Mouse (Mus musculus) kidney, adult 9 months (tissue): ENCODE data around the gene Adamts3.

Experiments
- DNase-seq: peaks from one replicate; pipeline ENCODE4 v3.0.0; 2022

Gene Adamts3

GRCm38 (mm10) chr5:89814552-89814951 lies 68.6 kb downstream of the Adamts3 start:
- DNase-seq = no peak

DNA sequence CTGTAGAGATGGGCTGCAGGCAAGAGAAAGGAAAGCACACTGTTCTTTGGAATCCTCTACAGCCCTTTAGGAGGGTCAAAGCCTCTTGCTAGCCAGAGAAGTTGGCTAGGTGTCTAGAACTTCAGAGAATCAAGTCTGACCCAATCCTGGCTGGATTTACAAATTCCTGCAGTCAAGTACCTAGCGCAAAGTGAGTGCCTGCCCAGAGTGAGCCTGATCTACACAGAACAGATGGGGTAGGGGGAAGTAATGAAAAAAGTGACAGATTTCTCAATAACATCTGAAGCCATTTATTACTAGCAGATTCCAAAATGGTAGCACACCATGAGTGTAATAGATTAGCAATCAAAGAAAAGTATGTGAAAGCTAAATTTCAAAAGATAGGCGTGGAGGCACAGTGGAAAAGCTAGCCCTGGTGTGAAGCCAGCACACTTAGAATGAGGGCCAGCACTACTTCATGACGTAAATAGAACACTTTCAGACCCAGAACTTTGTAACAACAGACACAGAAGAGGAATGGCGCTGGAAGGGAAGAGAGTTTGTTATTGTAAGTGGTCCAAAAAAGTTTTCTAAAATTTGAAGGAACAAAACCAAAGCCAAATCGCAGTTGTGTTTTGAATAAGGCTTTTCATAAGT lies 82.8 kb downstream of the Adamts3 start:
- DNase-seq = no peak

DNA sequence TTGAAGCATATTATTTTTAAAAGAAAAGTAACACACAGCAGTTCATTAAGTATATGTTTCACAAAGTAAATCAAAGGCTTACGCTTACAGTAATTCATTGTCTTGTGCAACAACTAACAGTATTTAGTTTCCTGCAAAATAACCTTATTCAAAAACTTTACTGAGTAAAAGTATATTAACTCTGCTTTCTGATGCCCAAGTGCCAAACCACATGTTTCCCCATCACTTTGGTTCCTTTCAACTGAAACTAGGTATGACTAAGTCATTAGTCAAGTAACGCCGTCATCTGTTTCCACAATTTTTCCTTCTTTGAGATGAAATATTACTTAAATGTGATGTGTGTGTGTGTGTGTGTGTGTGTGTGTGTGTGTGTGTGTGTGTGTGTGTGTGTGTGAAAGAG lies 89.4 kb downstream of the Adamts3 start:
- no peak for DNase-seq

DNA sequence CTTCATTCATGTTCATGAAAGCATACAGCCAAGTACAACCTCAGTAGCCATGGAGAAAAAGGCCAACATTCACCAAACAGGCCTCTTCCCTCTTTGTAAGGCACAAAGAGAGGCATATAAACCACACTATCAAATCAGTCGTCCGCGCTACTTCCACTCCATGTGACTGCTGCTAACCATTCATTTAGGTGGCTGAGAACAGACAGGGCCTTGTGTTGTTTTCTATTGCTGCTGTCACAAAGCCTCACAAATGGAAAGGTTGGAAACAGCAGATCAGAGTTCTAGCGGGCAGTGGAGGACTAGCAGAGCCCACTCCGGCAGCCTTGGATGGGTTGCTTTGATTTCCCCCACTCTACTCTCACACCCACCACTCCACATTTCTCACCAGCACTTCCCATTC lies 98.5 kb downstream of the Adamts3 start:
- DNase-seq = no peak

- DNase-seq = no peak
These were observed 103.3 kb downstream of the Adamts3 start for GRCm38 (mm10) chr5:89779823-89780222.

- peak; percentile 7 for DNase-seq
These were observed 104.5 kb downstream of the Adamts3 start for GRCm38 (mm10) chr5:89778610-89779009.

- DNase-seq = no peak
These were observed 105.7 kb downstream of the Adamts3 start for GRCm38 (mm10) chr5:89777411-89777810.

DNA sequence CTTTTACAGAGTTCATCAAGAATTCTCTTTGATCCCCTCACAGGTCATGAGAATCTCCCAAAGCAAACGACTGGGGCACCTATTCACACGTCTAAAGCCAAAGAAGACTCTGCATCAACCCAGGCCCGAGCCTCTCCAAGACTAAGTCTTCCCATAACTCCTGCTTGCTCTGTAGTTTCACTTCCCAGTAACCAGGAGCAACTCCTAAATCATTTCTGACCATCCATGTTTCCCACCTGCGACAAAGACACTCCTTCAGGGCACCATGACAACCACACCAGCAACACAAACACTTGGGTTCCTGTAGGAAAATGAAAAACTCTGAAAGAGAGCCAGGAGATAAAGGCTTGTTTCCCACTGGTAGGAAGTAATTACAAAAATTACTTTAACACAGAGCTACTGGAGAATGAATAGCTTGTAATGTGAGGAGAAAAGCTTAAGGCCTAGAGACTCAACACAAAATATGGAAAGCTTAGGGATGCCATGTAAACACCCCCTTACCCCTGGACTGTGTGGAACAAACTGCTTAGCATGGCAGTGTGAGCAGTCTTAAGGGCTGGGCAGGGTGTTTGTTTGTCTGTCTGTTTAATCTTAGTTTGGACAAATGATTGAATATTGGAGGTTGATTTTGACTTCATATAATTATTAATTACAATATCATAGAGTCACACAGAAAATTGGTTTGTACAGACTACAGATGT lies 112.3 kb downstream of the Adamts3 start:
- DNase-seq = no peak

DNA sequence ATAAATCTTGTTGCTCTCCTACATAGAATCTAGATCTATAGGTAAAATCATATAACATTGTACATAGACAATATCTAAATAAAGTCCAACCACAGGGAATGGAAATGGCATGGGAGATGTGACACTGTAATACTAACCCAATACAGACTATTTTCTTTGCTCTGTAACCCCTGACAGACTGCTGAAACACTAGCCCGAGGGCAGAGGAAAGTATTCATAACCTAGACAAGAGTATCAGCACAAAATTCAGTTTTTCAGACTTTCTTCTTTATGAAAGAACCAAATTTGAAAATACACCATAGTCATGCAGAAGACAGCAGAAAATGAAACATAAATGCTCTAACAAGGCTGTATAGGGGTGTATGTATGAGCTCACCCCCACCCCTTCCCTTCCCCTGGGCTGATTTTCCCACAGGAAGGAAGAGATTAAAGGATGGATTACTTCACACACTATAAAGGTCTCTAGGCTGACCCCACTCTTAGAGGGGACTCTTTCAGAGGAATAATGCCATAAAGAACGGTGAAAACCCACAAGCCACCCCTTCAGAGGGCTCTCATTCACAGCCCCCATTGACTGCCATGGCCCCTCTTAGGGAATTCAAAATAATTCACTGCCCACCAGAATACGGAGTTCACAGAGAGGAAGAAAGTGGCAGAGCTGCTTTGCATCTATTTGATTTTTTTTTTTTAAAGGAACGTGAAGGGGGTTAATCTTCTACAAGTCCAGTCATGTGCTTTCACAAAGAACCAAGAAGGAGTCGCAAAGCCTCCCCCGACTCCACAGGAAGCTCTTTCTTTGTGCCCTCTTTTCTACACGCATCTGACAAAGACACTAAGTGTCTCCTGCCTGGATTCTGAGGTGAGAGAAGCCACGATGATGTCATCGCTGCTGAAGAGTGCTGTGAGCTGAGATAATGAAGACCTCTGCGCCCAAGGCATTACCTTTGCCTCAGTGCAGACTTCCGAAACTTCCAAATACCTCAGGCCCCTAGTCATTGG lies 119.6 kb downstream of the Adamts3 start:
- DNase-seq = no peak

DNA sequence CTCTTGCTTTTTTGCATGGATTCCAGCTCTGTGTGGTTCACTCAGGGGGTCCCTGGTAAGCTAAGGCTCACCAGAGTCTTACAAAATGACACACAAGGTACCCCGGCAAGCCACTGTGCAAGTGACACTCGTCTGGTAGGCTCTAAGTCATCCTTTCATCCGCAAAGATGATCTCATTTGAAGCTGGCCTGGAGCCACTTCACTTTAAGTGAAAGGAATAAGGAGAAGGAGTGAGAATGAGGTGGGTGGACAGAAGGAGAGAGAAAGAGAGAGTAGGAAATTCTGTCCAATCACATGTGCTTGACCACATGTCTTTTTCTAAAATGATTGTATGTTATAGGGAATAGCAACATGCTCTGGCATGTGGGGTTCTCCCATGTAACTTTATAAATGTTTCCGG lies 122.8 kb downstream of the Adamts3 start:
- no peak for DNase-seq

DNA sequence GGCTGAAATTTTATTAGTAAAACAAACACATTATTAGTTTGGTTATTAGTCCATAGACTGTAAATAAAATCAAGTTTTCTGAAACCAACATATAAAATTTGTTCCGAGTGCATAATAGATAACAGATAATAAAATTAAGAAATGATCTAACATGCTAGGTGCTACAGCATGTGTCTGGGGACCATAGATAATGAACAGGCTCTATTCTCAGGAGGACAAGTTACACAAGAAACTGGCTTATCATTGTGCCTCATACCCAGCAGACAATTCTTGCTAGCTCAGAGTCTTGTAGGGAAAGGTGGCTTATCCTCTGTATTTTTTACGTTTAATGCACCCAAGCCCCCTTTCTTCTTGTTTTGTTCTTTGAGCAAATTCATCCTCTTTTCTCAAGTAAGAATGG lies 131.3 kb downstream of the Adamts3 start:
- DNase-seq = no peak

DNA sequence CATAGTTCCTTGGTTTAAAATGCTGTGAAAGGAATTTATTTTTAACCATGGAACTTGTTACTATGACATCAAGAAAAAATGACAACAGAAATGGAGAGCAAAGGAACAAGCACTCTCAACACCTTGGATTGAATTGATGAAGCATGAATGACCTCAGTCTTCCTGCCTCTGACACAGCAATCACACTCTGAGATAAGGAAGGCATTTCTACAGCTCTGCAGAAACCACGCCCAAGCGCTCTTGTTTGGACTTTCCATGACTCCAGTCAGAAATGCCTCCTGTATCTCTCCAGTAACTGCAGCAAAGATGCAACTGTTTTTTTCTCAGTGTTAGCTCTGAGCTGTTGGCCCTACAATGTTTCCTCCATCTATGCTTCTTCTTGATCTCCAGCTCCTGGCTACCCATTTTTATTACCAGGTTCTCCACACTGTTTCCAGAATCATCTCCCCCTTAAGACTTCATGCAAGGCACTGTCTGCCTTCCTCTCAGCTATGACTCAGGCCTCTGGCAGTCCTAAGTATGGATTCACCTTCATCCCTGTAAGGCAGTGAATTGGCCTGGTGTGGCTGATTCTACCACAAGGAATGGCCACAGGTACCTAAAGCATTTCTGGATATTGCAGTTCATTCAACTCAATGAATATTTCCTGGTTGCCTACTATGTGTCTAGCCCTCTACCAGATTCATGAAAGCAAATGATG lies 134.8 kb downstream of the Adamts3 start:
- no peak for DNase-seq

DNA sequence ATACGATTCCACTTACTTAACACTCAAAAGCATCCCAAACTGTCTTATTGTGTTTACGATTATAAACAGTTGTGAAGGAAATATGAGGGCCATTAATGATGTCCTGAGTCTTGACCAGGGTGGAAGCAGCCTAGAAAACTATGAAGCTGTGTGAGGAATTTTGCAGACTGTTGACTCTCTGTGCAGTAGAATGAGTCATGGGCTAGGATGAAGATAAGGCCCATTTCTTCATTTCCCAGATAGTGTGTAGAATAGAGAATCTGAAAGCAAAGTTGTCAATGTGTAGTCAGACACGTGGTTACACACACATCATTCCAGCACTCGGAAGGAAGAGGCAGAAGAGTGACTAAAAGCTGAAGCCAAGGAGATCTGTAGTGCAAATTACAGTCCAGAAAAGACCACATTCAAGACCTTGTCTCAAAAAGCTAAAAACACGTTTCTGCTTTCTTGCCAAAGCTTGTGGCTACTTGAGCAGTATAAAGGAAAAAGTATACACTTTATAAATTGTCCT lies 135.9 kb downstream of the Adamts3 start:
- DNase-seq = no peak

GRCm38 (mm10) chr5:89745112-89745511 lies 138.0 kb downstream of the Adamts3 start:
- DNase-seq = no peak

DNA sequence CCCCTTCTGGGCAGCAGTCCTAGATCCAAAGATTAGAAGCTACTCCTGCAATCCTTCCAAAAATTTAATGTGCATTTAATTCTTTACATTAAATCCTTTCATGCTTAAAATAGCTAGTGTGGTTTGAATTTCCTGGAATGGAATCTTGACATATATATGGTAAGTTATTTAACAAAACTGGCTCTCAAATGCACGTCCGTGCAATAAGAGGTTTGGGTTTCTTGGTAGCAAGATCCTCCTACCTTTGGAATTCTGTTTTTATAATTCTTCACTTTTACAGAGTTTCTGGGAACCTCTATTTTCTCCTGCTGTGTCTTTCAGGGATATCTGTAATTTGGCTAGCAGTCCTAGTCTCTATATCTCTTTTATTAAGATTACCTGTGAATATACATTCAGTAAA lies 148.4 kb downstream of the Adamts3 start:
- DNase-seq = no peak

DNA sequence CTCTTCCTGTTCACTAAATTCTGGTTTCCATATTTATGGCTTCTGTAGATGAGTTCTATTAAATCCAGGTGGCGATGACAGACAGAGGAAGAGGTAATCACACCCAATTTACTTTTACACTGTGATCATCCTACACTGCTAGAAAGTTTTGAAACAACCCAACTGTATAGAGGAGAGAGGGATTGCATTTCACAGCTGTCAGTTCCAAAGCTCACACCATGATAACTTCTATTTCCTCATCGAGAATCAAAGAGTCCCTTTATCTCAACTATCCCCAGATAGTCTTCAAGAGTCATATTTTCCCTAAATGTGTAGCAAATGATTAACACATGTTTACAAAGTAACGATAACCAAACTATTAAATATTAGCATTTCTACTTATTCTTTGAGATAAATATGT lies 152.7 kb downstream of the Adamts3 start:
- DNase-seq = no peak

DNA sequence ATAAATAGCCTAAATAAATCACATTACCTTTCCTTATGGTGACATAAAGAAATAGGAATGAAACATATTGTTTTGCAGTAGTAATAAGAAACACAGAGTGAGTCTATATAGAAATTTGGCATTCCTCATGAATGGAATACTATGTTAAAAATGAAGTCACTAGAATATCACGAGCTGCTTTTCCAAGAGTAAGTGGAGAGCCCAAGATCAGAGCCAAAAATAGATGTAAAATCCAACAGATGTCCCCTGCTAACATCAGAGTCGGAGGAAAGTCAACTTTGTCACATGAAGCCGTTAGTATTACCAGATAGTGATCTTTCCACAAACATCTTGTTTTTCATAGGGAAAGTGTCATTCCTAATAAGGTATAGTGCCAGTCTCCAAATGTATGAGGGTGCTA lies 155.0 kb downstream of the Adamts3 start:
- no peak for DNase-seq

GRCm38 (mm10) chr5:89727497-89728057 lies 155.6 kb downstream of the Adamts3 start:
- DNase-seq = no peak

- DNase-seq = peak; percentile 9
These were observed 168.6 kb downstream of the Adamts3 start for GRCm38 (mm10) chr5:89714552-89714951.

DNA sequence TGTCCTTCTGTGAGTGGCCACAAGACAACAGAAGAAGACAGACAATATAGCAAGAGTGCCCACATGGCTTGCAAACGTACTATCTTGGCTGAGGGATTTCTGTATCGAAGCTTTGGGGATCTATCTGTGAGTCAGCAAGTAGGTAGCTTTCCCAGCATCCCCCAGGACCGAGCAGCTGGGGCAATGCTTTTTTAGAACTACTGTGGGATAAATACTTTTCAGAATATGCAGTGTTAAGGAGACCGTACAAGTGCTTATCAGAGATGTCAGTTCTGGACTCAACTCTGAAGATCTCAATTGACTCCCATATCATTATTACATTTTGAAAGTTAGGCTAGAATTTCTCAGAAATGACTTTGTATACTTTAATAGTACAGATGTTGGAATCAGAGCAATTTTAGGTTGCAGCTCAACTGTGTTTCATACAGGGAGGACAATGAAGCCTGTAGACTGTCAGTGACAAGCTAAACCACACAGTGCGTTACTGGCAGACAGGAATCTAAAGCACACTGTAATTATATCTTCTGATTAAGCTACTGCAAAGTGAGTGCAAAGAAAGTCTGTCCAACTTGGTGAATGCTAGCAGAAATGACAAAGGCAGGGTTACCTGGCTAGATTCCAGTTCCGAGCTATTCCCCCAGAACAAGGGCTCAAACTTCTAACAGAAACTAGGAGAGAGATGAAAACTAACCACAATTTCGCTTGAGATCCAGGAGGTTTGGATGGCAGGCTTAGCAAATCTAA lies 171.8 kb downstream of the Adamts3 start:
- DNase-seq = no peak

DNA sequence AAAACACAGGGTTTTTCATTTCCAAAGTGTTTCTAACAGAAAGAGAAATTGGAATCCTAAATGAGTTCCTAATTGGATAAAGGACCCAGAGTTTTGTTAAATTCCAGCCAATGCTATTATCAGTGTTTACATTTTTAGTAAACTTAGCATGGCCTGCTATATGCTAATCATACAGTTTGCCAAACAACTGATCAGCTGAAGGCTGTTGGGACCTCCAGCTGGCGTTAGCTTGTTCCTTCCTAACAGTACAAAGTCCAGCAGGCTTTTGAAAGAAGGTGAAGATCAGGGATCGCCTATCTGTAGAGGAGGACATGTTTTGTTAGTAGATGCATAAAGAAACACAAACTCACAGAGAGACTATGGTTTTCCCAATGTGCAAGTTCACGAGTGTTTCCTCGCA lies 173.7 kb downstream of the Adamts3 start:
- DNase-seq = no peak

GRCm38 (mm10) chr5:89704264-89704663 lies 178.9 kb downstream of the Adamts3 start:
- DNase-seq = peak; percentile 35
